Mouse (Mus musculus) v-Abl transformed pro-B cells (cell line): ENCODE data around the gene Igf1r.

Source experiments
- in situ Hi-C, 2 experiments: fragments of 400-800 bp; cut with MboI; formaldehyde crosslinking; loops; one replicate each; pipeline ENCODE4 v1.15.1; 2025; ENCODE audit not compliant: unreplicated experiment in 2 of 2

Gene Igf1r

GRCm38 (mm10) chr7:67952777-67953700, at the start of gene Igf1r:
Gene Igf1r (plus strand): TSS chr7:67952827.
- in situ Hi-C loops = no loop called here

GRCm38 (mm10) chr7:67906358-67906757, 46.3 kb upstream of the Igf1r start:
- in situ Hi-C loops = no loop called here

- in situ Hi-C loops = no loop called here
These were observed 44.7 kb upstream of the Igf1r start for GRCm38 (mm10) chr7:67907786-67908400.

- in situ Hi-C loops = no loop called here
These were observed 42.1 kb upstream of the Igf1r start for GRCm38 (mm10) chr7:67910528-67910927.

GRCm38 (mm10) chr7:67910947-67911346, 41.7 kb upstream of the Igf1r start:
- in situ Hi-C loops = no loop called here

- in situ Hi-C loops = no loop called here
These were observed 40.8 kb upstream of the Igf1r start for GRCm38 (mm10) chr7:67911841-67912240.

GRCm38 (mm10) chr7:67916960-67917359, 35.7 kb upstream of the Igf1r start:
- in situ Hi-C loops = no loop called here

- in situ Hi-C loops = no loop called here
These were observed 34.9 kb upstream of the Igf1r start for GRCm38 (mm10) chr7:67917753-67918152.

- in situ Hi-C loops = no loop called here
These were observed 33.2 kb upstream of the Igf1r start for GRCm38 (mm10) chr7:67919467-67919866.

- in situ Hi-C loops = no loop called here
These were observed 28.4 kb upstream of the Igf1r start for GRCm38 (mm10) chr7:67924215-67924614.

GRCm38 (mm10) chr7:67930132-67930531, 22.5 kb upstream of the Igf1r start:
- in situ Hi-C loops = no loop called here

GRCm38 (mm10) chr7:67936801-67937200, 15.8 kb upstream of the Igf1r start:
- in situ Hi-C loops = no loop called here

- in situ Hi-C loops = no loop called here
These were observed 8.8 kb upstream of the Igf1r start for GRCm38 (mm10) chr7:67943805-67944204.

GRCm38 (mm10) chr7:67946901-67947300, 5.7 kb upstream of the Igf1r start:
- in situ Hi-C loops = no loop called here

GRCm38 (mm10) chr7:67950346-67950814, 2.2 kb upstream of the Igf1r start:
- in situ Hi-C loops = no loop called here

GRCm38 (mm10) chr7:67950815-67951531, 1.7 kb upstream of the Igf1r start:
- in situ Hi-C loops = no loop called here

- in situ Hi-C loops = no loop called here
These were observed 1.0 kb upstream of the Igf1r start for GRCm38 (mm10) chr7:67951532-67952035.

- in situ Hi-C loops = no loop called here
These were observed 468 bp upstream of the Igf1r start for GRCm38 (mm10) chr7:67952036-67952681.

- in situ Hi-C loops = no loop called here
These were observed 1.2 kb downstream of the Igf1r start for GRCm38 (mm10) chr7:67953764-67954242.

GRCm38 (mm10) chr7:67954591-67955185, 2.1 kb downstream of the Igf1r start:
- in situ Hi-C loops = no loop called here
